Mouse (Mus musculus): ENCODE data around the gene Prdm1. TPM values are rescaled to one million over a fixed set of nuclear protein-coding genes. Genes with fewer than 3 reads are reported as not detected.

The Prdm1 gene
- polyA plus RNA-seq, 1 experiment from 2014 or later: 0.62 TPM

DNA sequence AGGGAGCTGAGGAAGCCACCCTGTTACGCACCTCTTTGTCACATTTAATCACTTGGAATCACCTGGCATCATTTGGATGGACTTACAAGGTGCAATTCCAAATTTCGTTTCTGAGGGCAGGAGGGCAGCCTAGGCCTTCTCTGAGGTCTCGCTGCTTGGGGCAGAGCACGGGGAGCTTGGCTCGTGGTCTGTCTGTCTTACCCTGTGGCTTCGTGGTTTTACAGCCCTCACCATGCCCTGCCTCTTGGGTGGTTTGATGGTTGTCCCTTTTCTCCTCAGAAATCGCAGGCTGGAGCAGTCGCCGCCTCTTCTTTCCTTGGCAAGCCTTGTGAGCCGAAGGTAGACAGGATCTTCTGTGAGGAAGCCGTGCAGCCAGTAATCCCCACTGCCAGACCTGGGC, 118.3 kb downstream of the Prdm1 start:
- Histone ChIP-seq H3K4me1 (replicated peaks; ENCODE audit: control insufficient read depth, insufficient read depth, low read length) (no peaks in the 10 kb centered on the region; the same call in 1 of the 2 replicates), H3K4me3 (ENCODE audit: low read depth, low read length) (no peak overlapping the region), H3K27ac (ENCODE audit: low read depth, low read length) (no peak overlapping the region), H3K9me3 (ENCODE audit: control insufficient read depth, low read length) (no peaks in the 10 kb centered on the region), H3K36me3 (ENCODE audit: control insufficient read depth, insufficient read depth, low read length) (no peaks in the 10 kb centered on the region), H3K27me3 (replicated peaks; ENCODE audit: control insufficient read depth, insufficient read depth, low read length) (no peaks in the 10 kb centered on the region), H3K9ac (ENCODE audit: low read depth, low read length) (no peak overlapping the region), H3K4me2 (no peak overlapping the region)
- DNase-seq (ENCODE audit: low spot score): no peak
- no peak for ATAC-seq (replicated peaks; ENCODE audit: low FRiP score)
- 62% methylated on average over 11 of the region's 11 CpGs for WGBS

DNA sequence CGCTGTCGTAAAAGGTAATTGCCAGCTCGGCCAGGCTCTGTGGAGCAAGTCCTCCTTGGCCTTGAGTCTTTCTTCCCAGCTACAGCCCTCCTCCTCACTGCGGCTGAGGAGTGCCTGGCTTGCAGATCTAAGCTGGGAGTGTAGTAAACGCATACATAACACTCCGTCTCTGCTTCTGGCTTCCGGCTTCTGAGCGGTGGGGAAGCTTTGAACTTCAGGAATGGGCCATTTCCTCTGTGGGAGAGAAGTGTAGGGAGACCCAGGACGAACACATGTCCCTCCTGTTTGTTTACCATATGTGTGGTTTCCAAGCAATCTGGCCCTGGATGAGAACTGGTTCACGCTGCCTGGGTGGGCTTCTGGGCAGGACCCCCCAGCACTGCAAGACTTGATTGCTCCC, 119.2 kb downstream of the Prdm1 start:
- H3K4me3 ChIP-seq (ENCODE audit: low read depth, low read length): no peak overlapping the region
- H3K27me3 ChIP-seq (replicated peaks; ENCODE audit: control insufficient read depth, insufficient read depth, low read length): no peaks in the 10 kb centered on the region
- no peaks in the 10 kb centered on the region for H3K9me3 ChIP-seq (ENCODE audit: control insufficient read depth, low read length)
- H3K4me1 ChIP-seq (replicated peaks; ENCODE audit: control insufficient read depth, insufficient read depth, low read length): no peaks in the 10 kb centered on the region; the same call in 1 of the 2 replicates
- no peaks in the 10 kb centered on the region for H3K36me3 ChIP-seq (ENCODE audit: control insufficient read depth, insufficient read depth, low read length)
- H3K4me2 ChIP-seq: no peak overlapping the region
- ATAC-seq (replicated peaks; ENCODE audit: low FRiP score) (no peak), DNase-seq (ENCODE audit: low spot score) (no peak)
- H3K9ac ChIP-seq (ENCODE audit: low read depth, low read length): no peak overlapping the region
- WGBS: 71% methylated on average over 10 of the region's 10 CpGs
- H3K27ac ChIP-seq (ENCODE audit: low read depth, low read length): no peak overlapping the region

DNA sequence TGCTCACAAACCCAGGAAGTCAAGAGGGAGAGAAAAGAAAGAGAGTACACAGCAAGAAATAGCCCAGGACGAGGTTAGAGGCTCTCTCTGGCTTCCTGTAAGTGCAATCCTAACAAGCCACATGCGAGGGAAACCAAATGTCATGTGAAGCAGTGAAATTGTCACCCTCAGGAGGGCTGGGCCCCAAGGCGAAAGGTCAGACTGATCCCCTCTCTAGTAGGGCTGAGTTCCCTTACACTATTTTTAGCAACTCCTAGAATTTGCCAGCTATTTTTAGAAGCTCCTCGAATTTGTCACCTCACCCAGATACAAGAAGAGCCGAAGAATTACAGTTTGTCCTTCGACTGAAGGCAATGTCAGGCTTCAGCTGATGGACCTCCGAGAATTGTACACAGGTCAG, 124.9 kb downstream of the Prdm1 start:
- DNase-seq (ENCODE audit: low spot score) (no peak), ATAC-seq (replicated peaks; ENCODE audit: low FRiP score) (no peak)
- Histone ChIP-seq H3K9ac (ENCODE audit: low read depth, low read length) (no peak overlapping the region), H3K9me3 (ENCODE audit: control insufficient read depth, low read length) (no peaks in the 10 kb centered on the region), H3K36me3 (ENCODE audit: control insufficient read depth, insufficient read depth, low read length) (no peaks in the 10 kb centered on the region), H3K4me3 (ENCODE audit: low read depth, low read length) (no peak overlapping the region), H3K27ac (ENCODE audit: low read depth, low read length) (no peak overlapping the region), H3K4me1 (replicated peaks; ENCODE audit: control insufficient read depth, insufficient read depth, low read length) (no peaks in the 10 kb centered on the region), H3K4me2 (no peak overlapping the region), H3K27me3 (replicated peaks; ENCODE audit: control insufficient read depth, insufficient read depth, low read length) (no peaks in the 10 kb centered on the region)
- whole genome bisulfite sequencing: 59% methylated on average over 7 of the region's 7 CpGs

DNA sequence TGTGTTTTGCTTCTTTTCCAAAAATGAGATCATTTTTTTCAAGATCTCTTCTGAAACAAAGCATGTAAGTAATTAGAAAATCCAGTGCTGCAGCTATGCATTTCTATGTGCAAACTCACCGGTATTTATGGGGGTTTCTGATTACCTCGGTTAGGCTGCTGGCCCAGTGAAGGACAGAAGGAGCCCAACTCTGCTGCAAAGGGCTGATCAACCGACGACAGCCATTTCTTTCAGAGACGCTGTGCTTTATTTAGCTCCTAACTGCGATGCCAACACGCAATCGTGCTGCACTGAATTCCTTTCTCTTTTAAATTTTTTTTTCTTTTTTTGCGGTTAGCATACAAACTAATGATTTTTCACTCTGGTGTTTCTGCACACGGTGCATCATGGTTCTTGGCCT, 126.7 kb downstream of the Prdm1 start:
- no peak overlapping the region for H3K4me2 ChIP-seq
- DNase-seq (ENCODE audit: low spot score): no peak
- H3K9me3 ChIP-seq (ENCODE audit: control insufficient read depth, low read length): no peaks in the 10 kb centered on the region
- no peaks in the 10 kb centered on the region for H3K36me3 ChIP-seq (ENCODE audit: control insufficient read depth, insufficient read depth, low read length)
- H3K4me1 ChIP-seq (replicated peaks; ENCODE audit: control insufficient read depth, insufficient read depth, low read length): no peaks in the 10 kb centered on the region
- no peak overlapping the region for H3K27ac ChIP-seq (ENCODE audit: low read depth, low read length)
- no peak for ATAC-seq (replicated peaks; ENCODE audit: low FRiP score)
- no peak overlapping the region for H3K4me3 ChIP-seq (ENCODE audit: low read depth, low read length)
- H3K27me3 ChIP-seq (replicated peaks; ENCODE audit: control insufficient read depth, insufficient read depth, low read length): 0 out of 2 replicates have a peak, but pooled peaks cover 3% of the 10 kb centered on the region
- H3K9ac ChIP-seq (ENCODE audit: low read depth, low read length): no peak overlapping the region
- WGBS: 82% methylated on average over 10 of the region's 10 CpGs

DNA sequence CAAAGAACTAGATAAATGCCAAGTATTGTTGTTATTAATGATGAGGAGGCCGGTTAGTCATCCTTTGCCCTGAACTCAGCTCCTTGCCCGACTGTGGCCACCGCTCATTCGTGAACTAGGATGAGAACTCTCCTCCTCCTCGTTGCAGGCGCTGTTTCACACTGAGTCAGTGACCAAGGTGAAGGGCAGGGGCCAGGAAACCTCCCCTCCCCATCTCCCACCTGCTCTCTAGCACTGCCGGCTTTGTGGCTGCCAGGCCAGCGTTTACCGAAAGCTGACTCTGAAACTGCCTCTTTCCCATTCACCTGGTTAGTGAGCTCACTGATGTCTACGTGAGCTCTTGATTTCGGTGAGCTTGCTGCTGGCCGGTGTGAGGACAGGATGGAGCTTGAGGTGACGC, 127.7 kb downstream of the Prdm1 start:
- H3K9me3 ChIP-seq (ENCODE audit: control insufficient read depth, low read length): no peaks in the 10 kb centered on the region
- H3K4me2 ChIP-seq: no peak overlapping the region
- H3K4me3 ChIP-seq (ENCODE audit: low read depth, low read length): no peak overlapping the region
- no peak for DNase-seq (ENCODE audit: low spot score)
- WGBS: 64% methylated on average over 13 of the region's 13 CpGs
- no peak overlapping the region for H3K27ac ChIP-seq (ENCODE audit: low read depth, low read length)
- no peak for ATAC-seq (replicated peaks; ENCODE audit: low FRiP score)
- 0 out of 2 replicates have a peak, but pooled peaks cover 3% of the 10 kb centered on the region for H3K27me3 ChIP-seq (replicated peaks; ENCODE audit: control insufficient read depth, insufficient read depth, low read length)
- H3K4me1 ChIP-seq (replicated peaks; ENCODE audit: control insufficient read depth, insufficient read depth, low read length): no peaks in the 10 kb centered on the region
- no peaks in the 10 kb centered on the region for H3K36me3 ChIP-seq (ENCODE audit: control insufficient read depth, insufficient read depth, low read length)
- no peak overlapping the region for H3K9ac ChIP-seq (ENCODE audit: low read depth, low read length)

DNA sequence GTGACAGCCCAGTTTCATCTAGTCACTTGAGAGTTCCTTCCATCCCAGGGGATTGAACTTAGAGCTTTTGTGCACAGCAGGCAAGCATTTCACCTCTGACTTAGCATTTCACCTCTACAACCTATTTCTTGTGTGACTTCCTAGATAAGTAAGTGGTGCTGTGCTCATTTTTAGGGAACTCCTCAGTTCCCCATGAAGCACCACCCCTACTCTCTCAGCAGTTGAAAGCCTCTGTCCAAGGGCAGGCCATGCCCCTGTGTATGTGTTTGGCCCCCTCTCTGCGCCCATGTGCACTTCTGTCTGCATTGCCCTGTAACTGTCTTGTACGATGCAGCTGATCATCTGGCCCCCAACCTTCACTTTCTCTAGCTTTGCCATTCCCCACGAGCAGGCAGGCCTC, 128.2 kb downstream of the Prdm1 start:
- Histone ChIP-seq H3K4me2 (no peak overlapping the region), H3K4me3 (ENCODE audit: low read depth, low read length) (no peak overlapping the region), H3K4me1 (replicated peaks; ENCODE audit: control insufficient read depth, insufficient read depth, low read length) (no peaks in the 10 kb centered on the region), H3K9ac (ENCODE audit: low read depth, low read length) (no peak overlapping the region), H3K9me3 (ENCODE audit: control insufficient read depth, low read length) (no peaks in the 10 kb centered on the region), H3K36me3 (ENCODE audit: control insufficient read depth, insufficient read depth, low read length) (no peaks in the 10 kb centered on the region), H3K27me3 (replicated peaks; ENCODE audit: control insufficient read depth, insufficient read depth, low read length) (0 out of 2 replicates have a peak, but pooled peaks cover 3% of the 10 kb centered on the region), H3K27ac (ENCODE audit: low read depth, low read length) (no peak overlapping the region)
- 69% methylated on average over 3 of the region's 3 CpGs for WGBS
- DNase-seq (ENCODE audit: low spot score) (no peak), ATAC-seq (replicated peaks; ENCODE audit: low FRiP score) (no peak)

DNA sequence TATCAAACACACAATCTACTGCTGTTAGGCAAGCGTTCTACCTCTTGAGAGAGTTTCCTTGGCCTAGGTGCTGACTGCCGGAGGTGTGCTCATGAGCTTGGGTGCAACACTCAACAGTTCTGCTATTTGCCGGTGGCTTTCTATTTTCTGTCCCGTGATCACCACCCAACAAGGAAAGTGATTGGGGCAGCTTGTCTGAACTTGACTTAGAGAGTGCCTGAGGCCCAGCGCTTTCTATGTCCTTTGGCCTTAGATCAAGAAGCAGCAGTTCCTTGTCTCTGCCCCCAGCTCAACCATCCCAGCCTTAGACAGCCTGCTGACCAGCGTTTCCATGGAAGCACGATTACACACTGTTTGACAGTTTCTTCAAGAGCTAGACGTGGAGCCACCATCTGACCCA, 135.4 kb downstream of the Prdm1 start:
- H3K9ac ChIP-seq (ENCODE audit: low read depth, low read length): no peak overlapping the region
- 83% methylated on average over 8 of the region's 8 CpGs for WGBS
- DNase-seq (ENCODE audit: low spot score) (no peak), ATAC-seq (replicated peaks; ENCODE audit: low FRiP score) (no peak)
- H3K4me2 ChIP-seq: no peak overlapping the region
- H3K36me3 ChIP-seq (ENCODE audit: control insufficient read depth, insufficient read depth, low read length): no peaks in the 10 kb centered on the region
- no peak overlapping the region for H3K4me3 ChIP-seq (ENCODE audit: low read depth, low read length)
- H3K27me3 ChIP-seq (replicated peaks; ENCODE audit: control insufficient read depth, insufficient read depth, low read length): 0 out of 2 replicates have a peak, but pooled peaks cover 3% of the 10 kb centered on the region
- no peaks in the 10 kb centered on the region for H3K4me1 ChIP-seq (replicated peaks; ENCODE audit: control insufficient read depth, insufficient read depth, low read length)
- no peak overlapping the region for H3K27ac ChIP-seq (ENCODE audit: low read depth, low read length)
- H3K9me3 ChIP-seq (ENCODE audit: control insufficient read depth, low read length): no peaks in the 10 kb centered on the region

DNA sequence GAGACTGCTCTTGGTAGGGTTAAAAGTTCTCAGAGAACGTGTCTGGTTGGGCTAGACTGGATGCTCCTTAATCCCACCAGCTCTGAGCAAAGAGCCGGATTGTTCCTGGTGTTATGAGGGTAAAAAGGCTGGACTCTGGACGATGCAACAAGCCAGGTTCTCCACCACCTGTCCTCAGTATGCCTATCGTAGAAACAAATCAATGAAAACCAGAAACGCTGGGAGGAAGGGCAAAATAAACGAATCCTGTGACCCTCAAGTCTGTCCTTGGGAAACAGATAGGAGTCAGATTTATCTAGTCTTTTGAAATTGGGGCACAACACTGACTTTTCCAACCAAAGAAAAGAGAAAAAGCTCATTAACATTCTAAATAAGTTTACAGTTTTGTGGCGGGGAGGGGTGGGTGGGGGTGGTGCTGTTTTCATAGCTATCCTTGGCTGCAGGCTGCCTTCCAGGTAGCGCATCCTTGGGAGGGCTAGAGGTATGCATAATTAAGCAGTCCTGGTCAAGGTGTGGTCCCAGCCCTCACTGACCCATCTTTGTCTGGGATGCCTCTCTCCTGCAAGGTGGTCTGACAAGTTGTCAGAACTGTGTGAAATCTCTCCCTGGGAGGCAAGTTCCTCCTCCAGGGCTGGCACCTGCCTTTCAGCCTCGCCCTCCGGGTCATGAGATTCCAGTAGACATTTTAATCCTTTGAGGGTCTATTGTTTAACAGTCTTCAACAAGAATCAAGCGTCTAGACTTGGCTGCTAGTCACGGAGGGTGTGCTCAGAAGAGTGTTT, 136.6 kb downstream of the Prdm1 start:
- Histone ChIP-seq H3K4me1 (replicated peaks; ENCODE audit: control insufficient read depth, insufficient read depth, low read length) (no peaks in the 10 kb centered on the region), H3K4me3 (ENCODE audit: low read depth, low read length) (no peak overlapping the region), H3K27me3 (replicated peaks; ENCODE audit: control insufficient read depth, insufficient read depth, low read length) (0 out of 2 replicates have a peak, but pooled peaks cover under 1% of the 10 kb centered on the region), H3K9ac (ENCODE audit: low read depth, low read length) (no peak overlapping the region), H3K36me3 (ENCODE audit: control insufficient read depth, insufficient read depth, low read length) (no peaks in the 10 kb centered on the region), H3K4me2 (no peak overlapping the region), H3K9me3 (ENCODE audit: control insufficient read depth, low read length) (no peaks in the 10 kb centered on the region), H3K27ac (ENCODE audit: low read depth, low read length) (no peak overlapping the region)
- WGBS: 38% methylated on average over 12 of the region's 12 CpGs
- no peak for ATAC-seq (replicated peaks; ENCODE audit: low FRiP score)
- DNase-seq (ENCODE audit: low spot score): no peak

DNA sequence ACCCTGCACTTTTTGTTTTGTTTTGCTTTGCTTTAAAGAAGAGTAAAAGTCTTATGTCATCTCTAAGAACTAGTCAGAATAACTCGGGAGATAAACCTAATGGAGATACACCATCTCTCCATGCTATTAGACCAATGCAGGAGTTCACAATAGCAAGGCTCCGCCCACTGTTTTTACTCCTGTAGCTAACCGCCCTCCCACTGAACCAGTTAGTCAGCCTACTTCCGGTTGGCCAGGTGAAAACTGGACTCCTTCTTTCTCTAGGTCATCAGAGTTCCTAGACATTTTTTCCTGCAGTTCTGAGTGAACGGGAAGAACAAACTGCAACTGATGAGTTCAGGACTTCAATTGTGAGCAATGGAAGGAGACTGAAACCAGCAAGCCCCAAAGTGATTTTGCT, 138.0 kb downstream of the Prdm1 start:
- ATAC-seq (replicated peaks; ENCODE audit: low FRiP score) (no peak), DNase-seq (ENCODE audit: low spot score) (no peak)
- WGBS: 69% methylated on average over 5 of the region's 5 CpGs
- Histone ChIP-seq H3K27ac (ENCODE audit: low read depth, low read length) (no peak overlapping the region), H3K4me1 (replicated peaks; ENCODE audit: control insufficient read depth, insufficient read depth, low read length) (no peaks in the 10 kb centered on the region), H3K4me2 (no peak overlapping the region), H3K9ac (ENCODE audit: low read depth, low read length) (no peak overlapping the region), H3K36me3 (ENCODE audit: control insufficient read depth, insufficient read depth, low read length) (no peaks in the 10 kb centered on the region), H3K27me3 (replicated peaks; ENCODE audit: control insufficient read depth, insufficient read depth, low read length) (no peaks in the 10 kb centered on the region), H3K4me3 (ENCODE audit: low read depth, low read length) (no peak overlapping the region), H3K9me3 (ENCODE audit: control insufficient read depth, low read length) (no peaks in the 10 kb centered on the region)

All from liver, embryonic 11.5 days (tissue).